9 mouse cellular contexts compared by ENCODE assay signal in genomic region chr5:140619895-140620736, GRCm38 (mm10). TPM values are rescaled to one million over a fixed set of nuclear protein-coding genes. Genes with fewer than 3 reads are reported as not detected.
DNase-seq lines count a peak whose midpoint lies in the region; ATAC-seq lines count a peak whose summit lies in the region.
"Had no signal": no experiment of that assay in that cellular context is flagged by ENCODE, and none has a peak within 500 bp of the region (broad histone marks: within the 10 kb centered on the region; RNA-seq: fewer than 3 reads in every experiment).

No protein-coding gene starts in this region.

- DNase-seq in kidney, adult 18-20 months = no peak
- peak; percentile 48 for DNase-seq in NIH3T3 (ENCODE audit: low read depth)
- DNase-seq in adrenal gland, adult 8-10 months = no peak
- DNase-seq in cerebellum, postnatal 14 days = no peak
- no peak for DNase-seq in spleen, postnatal 14 days (ENCODE audit: low spot score in 2 of 2)

- no peak overlapping the region for H3K9ac ChIP-seq in kidney, embryonic 15.5 days
- no peak overlapping the region for H3K9ac ChIP-seq in forebrain, embryonic 13.5 days
- no peak overlapping the region for H3K9ac ChIP-seq in midbrain, embryonic 12.5 days (replicated peaks)
- H3K9ac ChIP-seq: liver, embryonic 14.5 days had no signal

- H3K9me3 ChIP-seq in kidney, embryonic 15.5 days (replicated peaks) = no peaks in the 10 kb centered on the region
- H3K9me3 ChIP-seq in forebrain, embryonic 13.5 days (replicated peaks) = no peaks in the 10 kb centered on the region
- no peaks in the 10 kb centered on the region for H3K9me3 ChIP-seq in midbrain, embryonic 12.5 days

- ATAC-seq in kidney, embryonic 15.5 days (replicated peaks; ENCODE audit: low FRiP score) = 0 out of 2 replicates have a peak, but pooled peaks have one; percentile 3
- peak; percentile 27 for ATAC-seq in forebrain, embryonic 13.5 days
- peak; percentile 20; the same call in 1 of the 2 replicates for ATAC-seq in midbrain, embryonic 12.5 days (ENCODE audit: low FRiP score, low read depth)

- H3K4me1 ChIP-seq in kidney, embryonic 15.5 days = peaks cover 33% of the 10 kb centered on the region
- H3K4me1 ChIP-seq in forebrain, embryonic 13.5 days = peaks cover 11% of the 10 kb centered on the region
- peaks cover 10% of the 10 kb centered on the region for H3K4me1 ChIP-seq in midbrain, embryonic 12.5 days

- peaks cover 40% of the 10 kb centered on the region for H3K36me3 ChIP-seq in kidney, embryonic 15.5 days
- peaks cover 73% of the 10 kb centered on the region for H3K36me3 ChIP-seq in forebrain, embryonic 13.5 days (ENCODE audit: poor library complexity, severe bottlenecking)
- peaks cover 47% of the 10 kb centered on the region for H3K36me3 ChIP-seq in midbrain, embryonic 12.5 days

- no peaks in the 10 kb centered on the region for H3K27me3 ChIP-seq in kidney, embryonic 15.5 days
- no peaks in the 10 kb centered on the region for H3K27me3 ChIP-seq in forebrain, embryonic 13.5 days
- H3K27me3 ChIP-seq in midbrain, embryonic 12.5 days = no peaks in the 10 kb centered on the region

- WGBS in kidney, embryonic 15.5 days = 55% methylated on average over 7 of the region's 7 CpGs
- 54% methylated on average over 7 of the region's 7 CpGs for WGBS in forebrain, embryonic 13.5 days
- 64% methylated on average over 7 of the region's 7 CpGs for WGBS in midbrain, embryonic 12.5 days

- H3K27ac ChIP-seq in kidney, embryonic 15.5 days = peak overlapping the region; percentile 51; the same call in 1 of the 2 replicates
- peak overlapping the region; percentile 44 for H3K27ac ChIP-seq in forebrain, embryonic 13.5 days
- H3K27ac ChIP-seq in midbrain, embryonic 12.5 days (replicated peaks) = peak overlapping the region; percentile 36; the same call in 1 of the 2 replicates
- H3K27ac ChIP-seq: liver, embryonic 14.5 days had no signal

- no peak overlapping the region for H3K4me2 ChIP-seq in kidney, embryonic 15.5 days
- no peak overlapping the region for H3K4me2 ChIP-seq in forebrain, embryonic 13.5 days
- no peak overlapping the region for H3K4me2 ChIP-seq in midbrain, embryonic 12.5 days (replicated peaks)

- H3K4me3 ChIP-seq in kidney, embryonic 15.5 days (replicated peaks) = no peak overlapping the region
- no peak overlapping the region for H3K4me3 ChIP-seq in forebrain, embryonic 13.5 days
- no peak overlapping the region for H3K4me3 ChIP-seq in midbrain, embryonic 12.5 days

RNA-seq across cellular contexts. Expression of gene Lfng, which starts 13.0 kb away (rescaled TPM):
- 32.3 and 34.5 TPM in 2 replicates for polyA plus RNA-seq in kidney, embryonic 15.5 days (2015; fragmentation: Nextera tagmentation; extraction: Ambion mirVana)
- polyA plus RNA-seq in forebrain, embryonic 13.5 days (2015; fragmentation: Nextera tagmentation; extraction: Ambion mirVana) = 28.8 and 31.8 TPM in 2 replicates
- polyA plus RNA-seq in midbrain, embryonic 12.5 days (2016; fragmentation: Nextera tagmentation; extraction: Ambion mirVana) = 28.5 and 33.9 TPM in 2 replicates
- total RNA-seq in adrenal gland, adult 8-10 months (2022) = 10 to 100 TPM; 11.6 to 18.9 (median 17.2) TPM

RNA-seq across cellular contexts. Expression of gene Ttyh3, which starts 28.7 kb away (rescaled TPM):
- polyA plus RNA-seq in kidney, embryonic 15.5 days (2015; fragmentation: Nextera tagmentation; extraction: Ambion mirVana) = 32.3 and 39.9 TPM in 2 replicates
- 59.3 and 63.4 TPM in 2 replicates for polyA plus RNA-seq in forebrain, embryonic 13.5 days (2015; fragmentation: Nextera tagmentation; extraction: Ambion mirVana)
- polyA plus RNA-seq in midbrain, embryonic 12.5 days (2016; fragmentation: Nextera tagmentation; extraction: Ambion mirVana) = 68.8 and 71.0 TPM in 2 replicates
- 100 to 1,000 TPM in 1 of 4 experiments, 10 to 100 TPM in 3; 49.8 to 100 (median 77.4) TPM for total RNA-seq in adrenal gland, adult 8-10 months (2022)

RNA-seq across cellular contexts. Expression of gene Grifin, which starts 55.2 kb away (rescaled TPM):
- polyA plus RNA-seq in kidney, embryonic 15.5 days (2015; fragmentation: Nextera tagmentation; extraction: Ambion mirVana) = 0.45 TPM in 1 of 2 replicates, not detected in the other
- polyA plus RNA-seq in forebrain, embryonic 13.5 days (2015; fragmentation: Nextera tagmentation; extraction: Ambion mirVana) = 0.49 TPM in 1 of 2 replicates, not detected in the other
- polyA plus RNA-seq in midbrain, embryonic 12.5 days (2016; fragmentation: Nextera tagmentation; extraction: Ambion mirVana) = not detected in 2 replicates
- total RNA-seq in adrenal gland, adult 8-10 months (2022) = not detected
